Mouse (Mus musculus) erythroblast, embryonic 14.5 days (primary cell): Measurements from ENCODE around the gene Atxn1. TPM values are rescaled to one million over a fixed set of nuclear protein-coding genes. Genes with fewer than 3 reads are reported as not detected.
A peak's percentile ranks its signal among the peaks of the same experiment; 100 is the strongest.

ENCODE experiments used
- H3K27me3 ChIP-seq: 2 replicates; pipeline ENCODE4 v1.6.1; 2012; ENCODE audit warnings: inconsistent platforms; ENCODE audit not compliant: control insufficient read depth
- H3K36me3 ChIP-seq: 2 replicates; pipeline ENCODE4 v1.6.1; 2012; ENCODE audit warnings: mild to moderate bottlenecking, inconsistent platforms; ENCODE audit not compliant: control insufficient read depth
- H3K4me1 ChIP-seq: 2 replicates; pipeline ENCODE4 v1.6.1; 2012; ENCODE audit warnings: inconsistent platforms; ENCODE audit not compliant: control insufficient read depth
- H3K4me3 ChIP-seq: replicated peaks from 2 replicates; pipeline ENCODE3; 2012; ENCODE audit warnings: moderate library complexity, mild to moderate bottlenecking, inconsistent platforms
- H3K9me3 ChIP-seq: 2 replicates; pipeline ENCODE4 v1.6.1; 2012; ENCODE audit warnings: low read length, inconsistent platforms, mixed read lengths; ENCODE audit not compliant: control insufficient read depth
- GATA1 ChIP-seq: IDR thresholded peaks from 2 replicates; pipeline ENCODE4 v1.6.1; 2012; ENCODE audit warnings: low read length, inconsistent platforms, mixed read lengths
- TAL1 ChIP-seq: IDR thresholded peaks from 3 replicates; pipeline ENCODE4 v1.6.1; 2012; ENCODE audit warnings: low read length, inconsistent platforms, mixed read lengths
- polyA plus RNA-seq: library from polyadenylated mRNA; stranded (reverse); fragments of >175 nt; gene quantifications from 2 replicates; pipeline ENCODE4 v1.2.3, GENCODE M21; 2012

The Atxn1 gene
- polyA plus RNA-seq, 1 experiment: 0.01 TPM

GRCm38 (mm10) chr13:45511706-45512435 lies 452.9 kb downstream of the Atxn1 start:
- H3K27me3 ChIP-seq: peaks cover 12% of the 10 kb centered on the region; the same call in 1 of the 2 replicates
- peaks cover 91% of the 10 kb centered on the region for H3K36me3 ChIP-seq
- peak; percentile 77 for TF ChIP-seq GATA1
- peak; percentile 51; the same call in 2 of the 3 replicates for TF ChIP-seq TAL1
- H3K4me3 ChIP-seq: peak overlapping the region; percentile 79
- no peaks in the 10 kb centered on the region for H3K9me3 ChIP-seq
- peaks cover 87% of the 10 kb centered on the region for H3K4me1 ChIP-seq

GRCm38 (mm10) chr13:45509366-45509765 lies 455.4 kb downstream of the Atxn1 start:
- H3K9me3 ChIP-seq: no peaks in the 10 kb centered on the region
- H3K4me1 ChIP-seq: peaks cover 85% of the 10 kb centered on the region
- peaks cover 10% of the 10 kb centered on the region; the same call in 1 of the 2 replicates for H3K27me3 ChIP-seq
- peak overlapping the region; percentile 79 for H3K4me3 ChIP-seq
- TF ChIP-seq GATA1: no peak
- TF ChIP-seq TAL1: no peak
- H3K36me3 ChIP-seq: peaks cover 70% of the 10 kb centered on the region

GRCm38 (mm10) chr13:45508495-45508894 lies 456.3 kb downstream of the Atxn1 start:
- TF ChIP-seq TAL1 (no peak), GATA1 (no peak)
- H3K4me3 ChIP-seq: peak overlapping the region; percentile 79
- peaks cover 85% of the 10 kb centered on the region for H3K4me1 ChIP-seq
- H3K36me3 ChIP-seq: peaks cover 62% of the 10 kb centered on the region
- H3K9me3 ChIP-seq: no peaks in the 10 kb centered on the region
- H3K27me3 ChIP-seq: peaks cover 10% of the 10 kb centered on the region; the same call in 1 of the 2 replicates

GRCm38 (mm10) chr13:45507274-45508229 lies 457.3 kb downstream of the Atxn1 start, which contains the start of gene Gmpr:
Gene Gmpr (plus strand): TSS chr13:45507444.
- H3K27me3 ChIP-seq: peaks cover 10% of the 10 kb centered on the region; the same call in 1 of the 2 replicates
- H3K9me3 ChIP-seq: no peaks in the 10 kb centered on the region
- peaks cover 52% of the 10 kb centered on the region for H3K36me3 ChIP-seq
- H3K4me3 ChIP-seq: peak within 1 kb of the TSS; percentile 79
- TF ChIP-seq TAL1: no peak
- no peak for TF ChIP-seq GATA1
- peaks cover 85% of the 10 kb centered on the region for H3K4me1 ChIP-seq

GRCm38 (mm10) chr13:45505546-45505945 lies 459.3 kb downstream of the Atxn1 start:
- no peak overlapping the region for H3K4me3 ChIP-seq
- H3K36me3 ChIP-seq: peaks cover 38% of the 10 kb centered on the region
- peaks cover 3% of the 10 kb centered on the region for H3K9me3 ChIP-seq
- H3K4me1 ChIP-seq: peaks cover 84% of the 10 kb centered on the region
- H3K27me3 ChIP-seq: peaks cover 10% of the 10 kb centered on the region; the same call in 1 of the 2 replicates
- TF ChIP-seq TAL1 (no peak), GATA1 (no peak)

GRCm38 (mm10) chr13:45502791-45503190 lies 462.0 kb downstream of the Atxn1 start:
- Histone ChIP-seq H3K9me3 (peaks cover 9% of the 10 kb centered on the region), H3K4me1 (peaks cover 86% of the 10 kb centered on the region), H3K27me3 (peaks cover 5% of the 10 kb centered on the region; the same call in 1 of the 2 replicates), H3K36me3 (peaks cover 17% of the 10 kb centered on the region), H3K4me3 (peak overlapping the region; percentile 3)
- TF ChIP-seq TAL1 (peak; percentile 52; the same call in 2 of the 3 replicates), GATA1 (peak; percentile 26; the same call in 1 of the 2 replicates)

- Histone ChIP-seq H3K36me3 (peaks cover 15% of the 10 kb centered on the region), H3K4me3 (peak overlapping the region; percentile 22), H3K27me3 (no peaks in the 10 kb centered on the region), H3K9me3 (peaks cover 12% of the 10 kb centered on the region), H3K4me1 (peaks cover 82% of the 10 kb centered on the region)
- TF ChIP-seq GATA1: peak; percentile 51
- peak; percentile 37; the same call in 2 of the 3 replicates for TF ChIP-seq TAL1
Observed at GRCm38 (mm10) chr13:45499906-45500305, 464.9 kb downstream of the Atxn1 start.
